Mouse (Mus musculus) hindbrain, embryonic 11.5 days (tissue): Measurements from ENCODE around the gene Vamp8. TPM values are rescaled to one million over a fixed set of nuclear protein-coding genes. Genes with fewer than 3 reads are reported as not detected.

Experiments used
- ATAC-seq: fragments of 200-750 bp; cut with Nextera tagmentation; 2 replicates; pipeline ENCODE4 v1.8.0; 2017; ENCODE audit warnings: mild to moderate bottlenecking, moderate TSS enrichment, moderate library complexity; ENCODE audit not compliant: low FRiP score
- DNase-seq: peaks from one replicate; pipeline ENCODE4 v3.0.0-alpha.2; 2015; ENCODE audit warnings: low spot score
- H3K27ac ChIP-seq: fragments of 300-500 bp; sonication (generic); 2 replicates; pipeline ENCODE4 v1.5.1; 2014; ENCODE audit warnings: mild to moderate bottlenecking, low read depth, low read length
- H3K27me3 ChIP-seq: fragments of 300-500 bp; sonication (generic); 2 replicates; pipeline ENCODE4 v1.6.1; 2014; ENCODE audit warnings: mild to moderate bottlenecking, low read length, moderate library complexity, mixed read lengths; ENCODE audit not compliant: control insufficient read depth, insufficient read depth
- H3K36me3 ChIP-seq: fragments of 300-500 bp; sonication (generic); 2 replicates; pipeline ENCODE4 v1.6.1; 2014; ENCODE audit warnings: mild to moderate bottlenecking, low read length, moderate library complexity, mixed read lengths; ENCODE audit not compliant: control insufficient read depth, insufficient read depth
- H3K4me1 ChIP-seq: fragments of 300-500 bp; sonication (generic); replicated peaks from 2 replicates; pipeline ENCODE4 v1.6.1; 2014; ENCODE audit warnings: low read length, mixed read lengths; ENCODE audit not compliant: control insufficient read depth, insufficient read depth
- H3K4me2 ChIP-seq: fragments of 300-500 bp; sonication (generic); replicated peaks from 2 replicates; pipeline ENCODE4 v1.6.1; 2014; ENCODE audit warnings: mild to moderate bottlenecking, low read depth, low read length
- H3K4me3 ChIP-seq: fragments of 300-500 bp; sonication (generic); 2 replicates; pipeline ENCODE4 v1.5.1; 2014; ENCODE audit warnings: low read depth, low read length
- H3K9ac ChIP-seq: fragments of 300-500 bp; sonication (generic); 2 replicates; pipeline ENCODE4 v1.6.1; 2014; ENCODE audit warnings: low read depth, low read length
- H3K9me3 ChIP-seq: fragments of 300-500 bp; sonication (generic); 2 replicates; pipeline ENCODE4 v1.6.1; 2016; ENCODE audit warnings: low read length; ENCODE audit not compliant: control insufficient read depth
- WGBS: fragments of 180-500 bp; shearing (Covaris S2); extraction: QIAGEN DNeasy Blood & Tissue Kit; methylation state at CpG from one replicate; pipeline ENCODE4 v1.1.7; 2014; 5-methylcytosine and 5-hydroxymethylcytosine counted together
- polyA plus RNA-seq: library from polyadenylated mRNA; unstranded; fragments of >200 nt; fragmentation: Nextera tagmentation; extraction: Ambion mirVana; gene quantifications from 2 replicates; pipeline ENCODE4 v1.2.1, GENCODE M21; 2014

Gene Vamp8
- polyA plus RNA-seq, 1 experiment from 2014 or later: 35.2 TPM

- WGBS: 91% methylated on average over 4 of the region's 4 CpGs
- Histone ChIP-seq H3K27me3 (no peaks in the 10 kb centered on the region), H3K27ac (no peak overlapping the region), H3K4me3 (no peak overlapping the region), H3K4me1 (no peaks in the 10 kb centered on the region), H3K36me3 (no peaks in the 10 kb centered on the region), H3K9me3 (no peaks in the 10 kb centered on the region), H3K4me2 (no peak overlapping the region), H3K9ac (no peak overlapping the region)
- DNase-seq (no peak), ATAC-seq (no peak)
These were observed 17.3 kb downstream of the Vamp8 start for GRCm38 (mm10) chr6:72373184-72373583.

GRCm38 (mm10) chr6:72371571-72371970 is 18.9 kb downstream of the Vamp8 start:
- no peaks in the 10 kb centered on the region for H3K27me3 ChIP-seq
- 42% methylated on average over 1 of the region's 1 CpGs for WGBS
- H3K36me3 ChIP-seq: no peaks in the 10 kb centered on the region
- H3K4me3 ChIP-seq: no peak overlapping the region
- no peaks in the 10 kb centered on the region for H3K4me1 ChIP-seq
- peak overlapping the region; percentile 27; the same call in 1 of the 2 replicates for H3K9ac ChIP-seq
- no peak overlapping the region for H3K4me2 ChIP-seq
- ATAC-seq (no peak), DNase-seq (no peak)
- H3K9me3 ChIP-seq: no peaks in the 10 kb centered on the region
- H3K27ac ChIP-seq: no peak overlapping the region

- DNase-seq (no peak), ATAC-seq (no peak)
- Histone ChIP-seq H3K9ac (peak overlapping the region; percentile 27; the same call in 1 of the 2 replicates), H3K27ac (no peak overlapping the region), H3K27me3 (no peaks in the 10 kb centered on the region), H3K4me3 (no peak overlapping the region), H3K4me2 (no peak overlapping the region), H3K9me3 (no peaks in the 10 kb centered on the region), H3K36me3 (no peaks in the 10 kb centered on the region), H3K4me1 (no peaks in the 10 kb centered on the region)
- WGBS: 57% methylated on average over 5 of the region's 5 CpGs
These were observed 19.4 kb downstream of the Vamp8 start for GRCm38 (mm10) chr6:72371147-72371546.

- Histone ChIP-seq H3K4me3 (no peak overlapping the region), H3K4me1 (no peaks in the 10 kb centered on the region), H3K36me3 (no peaks in the 10 kb centered on the region), H3K27ac (no peak overlapping the region), H3K27me3 (no peaks in the 10 kb centered on the region), H3K9me3 (no peaks in the 10 kb centered on the region), H3K9ac (no peak overlapping the region), H3K4me2 (no peak overlapping the region)
- ATAC-seq (no peak), DNase-seq (no peak)
- 85% methylated on average over 12 of the region's 12 CpGs for WGBS
These were observed 20.4 kb downstream of the Vamp8 start for GRCm38 (mm10) chr6:72370091-72370490.

- ATAC-seq (no peak), DNase-seq (no peak)
- no peak overlapping the region for H3K4me2 ChIP-seq
- 79% methylated on average over 4 of the region's 4 CpGs for WGBS
- H3K36me3 ChIP-seq: no peaks in the 10 kb centered on the region
- no peaks in the 10 kb centered on the region for H3K27me3 ChIP-seq
- no peak overlapping the region for H3K27ac ChIP-seq
- H3K4me3 ChIP-seq: no peak overlapping the region
- H3K9ac ChIP-seq: no peak overlapping the region
- H3K4me1 ChIP-seq: no peaks in the 10 kb centered on the region
- no peaks in the 10 kb centered on the region for H3K9me3 ChIP-seq
These were observed 20.9 kb downstream of the Vamp8 start for GRCm38 (mm10) chr6:72369557-72369956.

GRCm38 (mm10) chr6:72367460-72367974 is 23.0 kb downstream of the Vamp8 start:
- H3K9me3 ChIP-seq: no peaks in the 10 kb centered on the region
- H3K4me3 ChIP-seq: no peak overlapping the region
- H3K4me2 ChIP-seq: no peak overlapping the region
- no peaks in the 10 kb centered on the region for H3K4me1 ChIP-seq
- H3K9ac ChIP-seq: no peak overlapping the region
- no peak for DNase-seq
- 90% methylated on average over 4 of the region's 4 CpGs for WGBS
- no peak overlapping the region for H3K27ac ChIP-seq
- no peaks in the 10 kb centered on the region for H3K27me3 ChIP-seq
- no peak for ATAC-seq
- H3K36me3 ChIP-seq: no peaks in the 10 kb centered on the region

GRCm38 (mm10) chr6:72366844-72367443 is 23.6 kb downstream of the Vamp8 start, which contains the start of gene Rnf181:
TSS of gene Rnf181 (minus strand) at chr6:72366956.
- no peak for DNase-seq
- H3K9me3 ChIP-seq: no peaks in the 10 kb centered on the region
- ATAC-seq: no peak
- no peak within 1 kb of the TSS for H3K4me3 ChIP-seq
- H3K27me3 ChIP-seq: no peaks in the 10 kb centered on the region
- no peaks in the 10 kb centered on the region for H3K4me1 ChIP-seq
- no peak within 1 kb of the TSS for H3K27ac ChIP-seq
- no peaks in the 10 kb centered on the region for H3K36me3 ChIP-seq
- 79% methylated on average over 4 of the region's 4 CpGs for WGBS
- H3K4me2 ChIP-seq: no peak within 1 kb of the TSS
- H3K9ac ChIP-seq: no peak within 1 kb of the TSS

- Histone ChIP-seq H3K27ac (no peak overlapping the region), H3K9me3 (no peaks in the 10 kb centered on the region), H3K4me3 (no peak overlapping the region), H3K4me1 (0 out of 2 replicates have a peak, but pooled peaks cover 2% of the 10 kb centered on the region), H3K36me3 (no peaks in the 10 kb centered on the region), H3K9ac (no peak overlapping the region), H3K4me2 (no peak overlapping the region), H3K27me3 (no peaks in the 10 kb centered on the region)
- ATAC-seq: no peak
- DNase-seq: no peak
- WGBS: 67% methylated on average over 3 of the region's 3 CpGs
These were observed 24.2 kb downstream of the Vamp8 start for GRCm38 (mm10) chr6:72366304-72366703.

GRCm38 (mm10) chr6:72364985-72365384 is 25.5 kb downstream of the Vamp8 start:
- Histone ChIP-seq H3K4me3 (no peak overlapping the region), H3K9me3 (no peaks in the 10 kb centered on the region), H3K27ac (no peak overlapping the region), H3K4me1 (0 out of 2 replicates have a peak, but pooled peaks cover 2% of the 10 kb centered on the region), H3K27me3 (no peaks in the 10 kb centered on the region), H3K4me2 (no peak overlapping the region), H3K36me3 (no peaks in the 10 kb centered on the region), H3K9ac (no peak overlapping the region)
- no peak for ATAC-seq
- WGBS: 68% methylated on average over 6 of the region's 6 CpGs
- DNase-seq: no peak
